Mouse (Mus musculus) limb, embryonic 12.5 days (tissue): Measurements from ENCODE around the gene Zbtb25. TPM values are rescaled to one million over a fixed set of nuclear protein-coding genes. Genes with fewer than 3 reads are reported as not detected.

Experiments
- ATAC-seq: fragments of 200-750 bp; cut with Nextera tagmentation; 2 replicates; pipeline ENCODE4 v1.8.0; 2017; ENCODE audit warnings: low read depth, moderate TSS enrichment; ENCODE audit not compliant: insufficient number of reproducible peaks, insufficient read depth, low FRiP score, low TSS enrichment
- H3K27ac ChIP-seq: fragments of 300-500 bp; sonication (generic); 2 replicates; pipeline ENCODE4 v1.5.1; 2016; ENCODE audit warnings: mild to moderate bottlenecking, moderate library complexity
- H3K27me3 ChIP-seq: fragments of 300-500 bp; sonication (generic); 2 replicates; pipeline ENCODE4 v1.6.1; 2016; ENCODE audit warnings: mild to moderate bottlenecking, moderate library complexity
- H3K36me3 ChIP-seq: fragments of 300-500 bp; sonication (generic); 2 replicates; pipeline ENCODE4 v1.6.1; 2016; ENCODE audit warnings: mild to moderate bottlenecking, moderate library complexity
- H3K4me1 ChIP-seq: fragments of 300-500 bp; sonication (generic); replicated peaks from 2 replicates; pipeline ENCODE4 v1.6.1; 2016
- H3K4me2 ChIP-seq: fragments of 300-500 bp; sonication (generic); 2 replicates; pipeline ENCODE4 v1.6.1; 2016; ENCODE audit warnings: mild to moderate bottlenecking, moderate library complexity
- H3K4me3 ChIP-seq: fragments of 300-500 bp; sonication (generic); replicated peaks from 2 replicates; pipeline ENCODE4 v1.5.1; 2016; ENCODE audit warnings: mild to moderate bottlenecking
- H3K9ac ChIP-seq: fragments of 300-500 bp; sonication (generic); replicated peaks from 2 replicates; pipeline ENCODE4 v1.6.1; 2016; ENCODE audit warnings: mild to moderate bottlenecking, moderate library complexity
- H3K9me3 ChIP-seq: fragments of 300-500 bp; sonication (generic); 2 replicates; pipeline ENCODE4 v1.6.1; 2016; ENCODE audit warnings: mild to moderate bottlenecking, moderate library complexity
- WGBS: fragments of 180-500 bp; shearing (Covaris S2); methylation state at CpG from one replicate; pipeline ENCODE4 v1.1.7; 2016; 5-methylcytosine and 5-hydroxymethylcytosine counted together
- polyA plus RNA-seq: library from polyadenylated mRNA; unstranded; fragments of >200 nt; fragmentation: Nextera tagmentation; extraction: Ambion mirVana; gene quantifications from 2 replicates; pipeline ENCODE4 v1.2.1, GENCODE M21; 2016

The Zbtb25 gene
- polyA plus RNA-seq, 1 experiment from 2014 or later = 21.7 TPM

GRCm38 (mm10) chr12:76376649-76377048, 7.2 kb upstream of the Zbtb25 start:
- no peaks in the 10 kb centered on the region for H3K27me3 ChIP-seq
- H3K9me3 ChIP-seq = no peaks in the 10 kb centered on the region
- ATAC-seq = no peak
- H3K4me1 ChIP-seq = peaks cover 28% of the 10 kb centered on the region
- H3K4me3 ChIP-seq = no peak overlapping the region
- WGBS = 52% methylated on average over 7 of the region's 7 CpGs
- no peak overlapping the region for H3K27ac ChIP-seq
- H3K4me2 ChIP-seq = no peak overlapping the region
- no peak overlapping the region for H3K9ac ChIP-seq
- no peaks in the 10 kb centered on the region for H3K36me3 ChIP-seq

- ATAC-seq = no peak
- Histone ChIP-seq H3K4me2 (no peak overlapping the region), H3K36me3 (no peaks in the 10 kb centered on the region), H3K27me3 (no peaks in the 10 kb centered on the region), H3K4me1 (peaks cover 30% of the 10 kb centered on the region), H3K4me3 (no peak overlapping the region), H3K27ac (no peak overlapping the region), H3K9me3 (no peaks in the 10 kb centered on the region), H3K9ac (no peak overlapping the region; the same call in 1 of the 2 replicates)
- 82% methylated on average over 3 of the region's 3 CpGs for WGBS
Measured at GRCm38 (mm10) chr12:76375506-76375905, 6.1 kb upstream of the Zbtb25 start.

- no peak overlapping the region for H3K4me2 ChIP-seq
- H3K9me3 ChIP-seq = no peaks in the 10 kb centered on the region
- 76% methylated on average over 4 of the region's 4 CpGs for WGBS
- no peaks in the 10 kb centered on the region for H3K36me3 ChIP-seq
- H3K9ac ChIP-seq = no peak overlapping the region
- no peak for ATAC-seq
- H3K4me3 ChIP-seq = no peak overlapping the region
- no peaks in the 10 kb centered on the region for H3K27me3 ChIP-seq
- no peak overlapping the region for H3K27ac ChIP-seq
- peaks cover 30% of the 10 kb centered on the region for H3K4me1 ChIP-seq
Measured at GRCm38 (mm10) chr12:76374911-76375310, 5.5 kb upstream of the Zbtb25 start.

- Histone ChIP-seq H3K4me2 (0 out of 2 replicates have a peak overlapping the region, but pooled peaks have one; percentile 11), H3K4me1 (peaks cover 30% of the 10 kb centered on the region), H3K9ac (no peak overlapping the region), H3K9me3 (no peaks in the 10 kb centered on the region), H3K4me3 (no peak overlapping the region), H3K36me3 (no peaks in the 10 kb centered on the region), H3K27ac (0 out of 2 replicates have a peak overlapping the region, but pooled peaks have one; percentile 8), H3K27me3 (no peaks in the 10 kb centered on the region)
- WGBS = 71% methylated on average over 6 of the region's 6 CpGs
- ATAC-seq = no peak
Measured at GRCm38 (mm10) chr12:76373991-76374390, 4.6 kb upstream of the Zbtb25 start.

- 74% methylated on average over 6 of the region's 7 CpGs for WGBS
- no peak for ATAC-seq
- H3K4me2 ChIP-seq = peak overlapping the region; percentile 89
- no peak overlapping the region for H3K9ac ChIP-seq
- no peaks in the 10 kb centered on the region for H3K9me3 ChIP-seq
- H3K27me3 ChIP-seq = no peaks in the 10 kb centered on the region
- no peak overlapping the region for H3K4me3 ChIP-seq
- peaks cover 33% of the 10 kb centered on the region for H3K4me1 ChIP-seq
- H3K27ac ChIP-seq = no peak overlapping the region
- H3K36me3 ChIP-seq = no peaks in the 10 kb centered on the region
Measured at GRCm38 (mm10) chr12:76372881-76373818, 3.7 kb upstream of the Zbtb25 start.

GRCm38 (mm10) chr12:76372046-76372445, 2.6 kb upstream of the Zbtb25 start:
- Histone ChIP-seq H3K27me3 (no peaks in the 10 kb centered on the region), H3K4me1 (peaks cover 44% of the 10 kb centered on the region), H3K4me2 (peak overlapping the region; percentile 89), H3K9me3 (no peaks in the 10 kb centered on the region), H3K36me3 (no peaks in the 10 kb centered on the region), H3K27ac (no peak overlapping the region), H3K4me3 (peak overlapping the region; percentile 91), H3K9ac (peak overlapping the region; percentile 98)
- no peak for ATAC-seq
- 35% methylated on average over 7 of the region's 7 CpGs for WGBS

GRCm38 (mm10) chr12:76370831-76371571, 1.6 kb upstream of the Zbtb25 start:
- WGBS = under 1% methylated on average over 58 of the region's 63 CpGs
- no peaks in the 10 kb centered on the region for H3K36me3 ChIP-seq
- ATAC-seq = no peak
- H3K4me2 ChIP-seq = peak overlapping the region; percentile 89
- H3K4me1 ChIP-seq = peaks cover 53% of the 10 kb centered on the region
- H3K9me3 ChIP-seq = no peaks in the 10 kb centered on the region
- H3K27me3 ChIP-seq = no peaks in the 10 kb centered on the region
- peak overlapping the region; percentile 100 for H3K27ac ChIP-seq
- peak overlapping the region; percentile 98 for H3K9ac ChIP-seq
- H3K4me3 ChIP-seq = peak overlapping the region; percentile 91

- Histone ChIP-seq H3K4me3 (peak within 1 kb of the TSS; percentile 91), H3K36me3 (no peaks in the 10 kb centered on the region), H3K9ac (peak within 1 kb of the TSS; percentile 98), H3K4me1 (peaks cover 53% of the 10 kb centered on the region), H3K4me2 (peak within 1 kb of the TSS; percentile 89), H3K27me3 (no peaks in the 10 kb centered on the region), H3K27ac (peak within 1 kb of the TSS; percentile 100), H3K9me3 (no peaks in the 10 kb centered on the region)
- under 1% methylated on average over 88 of the region's 99 CpGs for WGBS
- peak; percentile 50 for ATAC-seq
Measured at GRCm38 (mm10) chr12:76369978-76370830, 802 bp upstream of the Zbtb25 start, which contains the start of gene Zbtb1. Zbtb1 (plus strand) TSS chr12:76370266.

GRCm38 (mm10) chr12:76368790-76369205, 604 bp downstream of the Zbtb25 start:
- Histone ChIP-seq H3K4me3 (peak overlapping the region; percentile 91), H3K36me3 (0 out of 2 replicates have a peak, but pooled peaks cover 3% of the 10 kb centered on the region), H3K4me1 (peaks cover 43% of the 10 kb centered on the region), H3K4me2 (peak overlapping the region; percentile 89), H3K27me3 (no peaks in the 10 kb centered on the region), H3K27ac (peak overlapping the region; percentile 100), H3K9me3 (no peaks in the 10 kb centered on the region), H3K9ac (peak overlapping the region; percentile 98)
- ATAC-seq = 0 out of 2 replicates have a peak, but pooled peaks have one; percentile 6
- under 1% methylated on average over 26 of the region's 26 CpGs for WGBS

- H3K9ac ChIP-seq = peak overlapping the region; percentile 98
- no peak for ATAC-seq
- 4% methylated on average over 9 of the region's 9 CpGs for WGBS
- peak overlapping the region; percentile 91 for H3K4me3 ChIP-seq
- H3K27me3 ChIP-seq = no peaks in the 10 kb centered on the region
- no peaks in the 10 kb centered on the region for H3K9me3 ChIP-seq
- H3K4me2 ChIP-seq = peak overlapping the region; percentile 89
- peak overlapping the region; percentile 100 for H3K27ac ChIP-seq
- H3K36me3 ChIP-seq = 0 out of 2 replicates have a peak, but pooled peaks cover 3% of the 10 kb centered on the region
- H3K4me1 ChIP-seq = peaks cover 43% of the 10 kb centered on the region
Measured at GRCm38 (mm10) chr12:76368201-76368789, 1.1 kb downstream of the Zbtb25 start.
